Mouse (Mus musculus) central nervous system, embryonic 11.5 days (tissue): ENCODE results near the gene Use1. TPM values are rescaled to one million over a fixed set of nuclear protein-coding genes. Genes with fewer than 3 reads are reported as not detected.

Experiments
- polyA plus RNA-seq: library from polyadenylated mRNA; depleted of rRNA; stranded (reverse); fragments of >200 nt; gene quantifications from 2 replicates; pipeline ENCODE4 v1.2.3, GENCODE M21; 2012; rRNA removed

Use1 gene
- polyA plus RNA-seq: 132 and 143 TPM in 2 replicates

DNA sequence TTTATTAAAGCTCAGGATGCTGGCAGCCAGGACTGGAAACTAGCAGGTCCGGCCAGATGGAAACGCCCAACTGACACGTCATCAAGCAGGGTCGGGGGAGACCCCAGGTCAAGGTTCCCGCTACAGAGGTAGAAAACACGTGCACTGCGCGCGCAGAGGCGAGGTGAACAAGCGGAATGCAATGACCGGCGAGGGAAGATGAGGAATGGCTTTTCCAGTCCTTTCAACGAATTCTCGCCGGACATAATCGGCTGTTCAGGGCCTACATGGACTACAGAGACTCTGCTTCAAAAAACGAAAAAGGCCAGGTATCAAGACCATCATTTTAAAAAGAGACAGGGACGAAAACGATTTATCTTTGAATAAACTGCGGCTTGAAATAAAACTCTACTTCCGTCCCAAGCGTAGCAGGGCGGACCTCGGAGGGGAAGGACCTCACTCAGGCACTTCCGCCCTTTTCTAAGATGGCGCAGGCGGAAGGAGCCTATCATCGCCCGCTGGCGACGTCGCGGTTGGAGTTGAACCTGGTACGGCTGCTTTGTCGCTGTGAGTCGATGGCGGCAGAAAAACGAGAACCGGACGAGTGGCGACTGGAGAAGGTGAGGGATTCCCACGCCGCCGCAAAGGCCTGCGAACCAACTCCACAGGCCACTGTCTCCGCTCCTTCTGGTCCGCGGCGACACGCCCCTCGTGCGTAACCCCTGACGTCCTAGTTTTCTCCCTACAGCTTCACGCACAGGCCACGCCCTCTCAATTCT lies at the start of gene Use1:
Gene Use1, plus strand, starts transcription at position 78 of the 758 bp plus-strand sequence.

GRCm38 (mm10) chr8:71371236-71371848 lies 4.7 kb downstream of the Use1 start, which contains the start of gene Ocel1:
TSS of gene Ocel1 (plus strand) at chr8:71371298.

GRCm38 (mm10) chr8:71381421-71381970 lies 14.8 kb downstream of the Use1 start, which contains the start of gene Nr2f6:
TSS of gene Nr2f6 (minus strand) at chr8:71381960.

GRCm38 (mm10) chr8:71395629-71396028 lies 29.0 kb downstream of the Use1 start, which contains the start of gene Ushbp1:
TSS of gene Ushbp1 (minus strand) at chr8:71395802.

GRCm38 (mm10) chr8:71396639-71397305 lies 30.1 kb downstream of the Use1 start, which contains the start of gene Babam1:
TSS of gene Babam1 (plus strand) at chr8:71396861.

GRCm38 (mm10) chr8:71405401-71406098 lies 38.9 kb downstream of the Use1 start, which contains the start of gene Ankle1:
TSS of gene Ankle1 (plus strand) at chr8:71406010.

Other genes starting within 250 kb of the Use1 start
- gene Myo9b, start 94.1 kb upstream of the Use1 start, polyA plus RNA-seq: 33.5 and 37.4 TPM in 2 replicates
- gene Haus8, start 93.9 kb upstream of the Use1 start, polyA plus RNA-seq: 40.0 and 52.5 TPM in 2 replicates
- 1.9 and 2.5 TPM in 2 replicates for gene Ocel1, start 4.5 kb downstream of the Use1 start, polyA plus RNA-seq
- gene Nr2f6, start 15.1 kb downstream of the Use1 start, polyA plus RNA-seq: 71.4 and 73.9 TPM in 2 replicates
- 7.8 and 7.9 TPM in 2 replicates for gene Ushbp1, start 29.0 kb downstream of the Use1 start, polyA plus RNA-seq
- gene Babam1, start 30.0 kb downstream of the Use1 start, polyA plus RNA-seq: 128 and 175 TPM in 2 replicates
- gene Ankle1, start 39.2 kb downstream of the Use1 start, polyA plus RNA-seq: 46.1 and 53.5 TPM in 2 replicates
- 63.1 and 67.7 TPM in 2 replicates for gene Abhd8, start 96.8 kb downstream of the Use1 start, polyA plus RNA-seq
- 82.2 and 83.9 TPM in 2 replicates for gene Mrpl34, start 98.1 kb downstream of the Use1 start, polyA plus RNA-seq
- 70.7 and 98.5 TPM in 2 replicates for gene Dda1, start 102.4 kb downstream of the Use1 start, polyA plus RNA-seq
- gene Ano8, start 119.1 kb downstream of the Use1 start, polyA plus RNA-seq: 64.5 and 107 TPM in 2 replicates
- gene Gtpbp3, start 121.3 kb downstream of the Use1 start, polyA plus RNA-seq: 30.7 and 37.4 TPM in 2 replicates
- gene Plvap, start 144.9 kb downstream of the Use1 start, polyA plus RNA-seq: 29.5 and 39.7 TPM in 2 replicates
- gene Ccdc194, start 158.9 kb downstream of the Use1 start, polyA plus RNA-seq: 0.48 and 0.52 TPM in 2 replicates
- gene Bst2, start 170.6 kb downstream of the Use1 start, polyA plus RNA-seq: 15.8 and 19.0 TPM in 2 replicates
- 62.6 and 71.2 TPM in 2 replicates for gene Mvb12a, start 176.1 kb downstream of the Use1 start, polyA plus RNA-seq
- 0.22 and 0.23 TPM in 2 replicates for gene Tmem221, start 192.0 kb downstream of the Use1 start, polyA plus RNA-seq
- not detected in 2 replicates for gene Nxnl1, start 199.8 kb downstream of the Use1 start, polyA plus RNA-seq
- 50.4 and 64.7 TPM in 2 replicates for gene Slc27a1, start 202.0 kb downstream of the Use1 start, polyA plus RNA-seq
- 126 and 164 TPM in 2 replicates for gene Pgls, start 225.3 kb downstream of the Use1 start, polyA plus RNA-seq
- 6.1 and 12.4 TPM in 2 replicates for gene Fam129c, start 230.8 kb downstream of the Use1 start, polyA plus RNA-seq
- gene Colgalt1, start 244.2 kb downstream of the Use1 start, polyA plus RNA-seq: 65.9 and 99.7 TPM in 2 replicates